Mouse (Mus musculus) heart, adult 9 months (tissue): Measurements from ENCODE around the gene Hpdl.
"Not testable (repeated sequence)": the region's sequence is repeated elsewhere in the genome, so short reads cannot be mapped to it uniquely, and the experiment has no call there.

Source experiments
- DNase-seq, 2 experiments: peaks; one replicate each; pipeline ENCODE4 v3.0.0; 2022; ENCODE audit warnings: low spot score in 2 of 2

Gene Hpdl

DNA sequence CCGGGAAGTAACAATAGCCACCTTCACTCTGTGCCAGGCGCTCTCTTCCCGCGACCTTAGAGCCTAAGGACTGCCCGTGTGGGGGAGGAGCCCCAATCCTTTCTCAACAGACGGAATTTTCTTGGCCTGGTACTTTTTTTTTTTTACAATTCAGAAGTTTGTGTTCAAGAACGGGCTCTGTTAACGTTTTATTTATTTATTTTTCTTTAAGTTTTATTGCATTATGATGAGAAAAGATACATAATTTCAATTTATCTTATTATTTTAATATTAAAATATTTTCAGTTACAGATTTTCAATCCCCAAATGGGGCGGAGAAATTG lies at the start of gene Hpdl:
Gene Hpdl (minus strand): TSS at position 14 of the 323 bp plus-strand sequence.
- DNase-seq = no peak

GRCm38 (mm10) chr4:116869898-116870297 lies 48.4 kb upstream of the Hpdl start:
- DNase-seq = no peak

- DNase-seq = no peak
Observed at GRCm38 (mm10) chr4:116862023-116862422, 40.5 kb upstream of the Hpdl start.

DNA sequence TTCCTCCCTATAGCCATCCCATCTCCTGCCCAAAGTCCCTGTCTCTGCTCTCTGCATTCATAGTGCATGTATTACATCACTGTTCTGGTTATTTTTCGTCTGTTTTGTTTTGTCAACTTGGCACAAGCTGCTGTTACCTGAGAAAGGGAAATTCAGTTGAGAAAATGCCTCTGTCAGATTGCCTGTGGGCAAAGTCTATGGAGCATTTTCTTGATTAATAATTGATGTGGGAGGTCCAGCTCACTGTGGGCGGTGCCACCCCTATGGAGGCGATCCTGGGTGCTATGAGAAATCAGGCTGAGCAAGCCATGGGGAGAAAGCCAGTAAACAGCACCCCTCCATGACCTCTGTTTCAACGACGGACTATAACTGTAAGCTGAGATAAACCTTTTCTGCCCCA lies 38.2 kb upstream of the Hpdl start:
- no peak for DNase-seq

GRCm38 (mm10) chr4:116857203-116857602 lies 35.7 kb upstream of the Hpdl start:
- no peak for DNase-seq

DNA sequence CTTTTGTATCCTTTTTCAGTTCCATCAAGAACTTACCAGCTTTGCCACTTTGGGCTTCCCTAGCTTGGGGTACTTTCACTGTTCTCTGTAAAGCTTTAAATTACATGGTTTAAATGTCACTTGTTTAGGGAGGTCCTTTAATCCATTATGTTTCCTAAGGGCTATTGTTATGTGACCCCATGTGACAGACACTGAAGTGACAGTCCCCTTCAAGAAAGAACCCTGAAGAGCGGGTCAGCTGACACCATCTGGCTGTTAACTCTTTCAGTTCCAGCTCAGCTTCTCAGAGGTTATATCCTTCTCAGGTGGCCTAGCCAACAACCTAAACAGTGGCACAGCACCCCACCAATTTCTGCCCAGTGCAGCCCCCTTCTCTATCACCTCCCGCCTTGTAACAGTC lies 32.8 kb upstream of the Hpdl start:
- DNase-seq = no peak

DNA sequence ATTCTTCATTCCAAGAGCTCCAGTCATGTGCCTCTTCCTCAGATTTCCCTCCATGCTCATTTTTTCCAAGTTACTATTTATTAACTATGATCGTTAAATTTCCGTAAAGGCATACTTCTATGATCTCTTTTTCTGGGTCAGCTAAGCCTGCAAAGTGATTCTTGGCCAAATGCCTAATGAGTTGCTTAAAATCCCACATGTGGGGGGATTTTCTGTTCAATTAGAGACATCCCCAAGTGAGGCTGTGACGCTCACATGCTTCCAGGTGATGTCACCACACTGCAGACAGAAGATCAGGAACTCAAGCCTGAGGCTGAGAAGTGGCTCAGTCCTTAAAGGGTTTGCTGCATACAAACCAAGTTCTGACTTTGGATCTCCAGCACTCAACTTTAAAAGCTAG lies 28.4 kb upstream of the Hpdl start:
- no peak for DNase-seq

DNA sequence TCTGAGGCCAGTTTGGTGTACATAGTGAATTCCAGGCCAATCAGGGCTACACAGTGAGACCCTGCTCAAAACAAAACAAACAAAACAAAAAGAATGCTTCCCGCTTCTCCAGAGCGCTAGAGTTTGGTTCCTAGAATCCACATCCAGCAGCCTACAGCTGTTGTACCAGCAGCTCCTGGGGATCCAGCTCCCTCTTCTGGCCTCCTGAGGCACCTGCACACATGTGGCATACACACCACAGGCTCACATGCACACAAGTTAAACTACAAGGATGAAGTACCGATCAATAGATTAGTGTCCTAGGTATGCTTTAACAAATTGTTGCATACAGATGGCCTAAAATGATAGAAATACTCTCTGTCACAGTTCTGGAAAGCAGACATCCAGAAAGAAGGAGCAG lies 22.8 kb upstream of the Hpdl start:
- DNase-seq = no peak

DNA sequence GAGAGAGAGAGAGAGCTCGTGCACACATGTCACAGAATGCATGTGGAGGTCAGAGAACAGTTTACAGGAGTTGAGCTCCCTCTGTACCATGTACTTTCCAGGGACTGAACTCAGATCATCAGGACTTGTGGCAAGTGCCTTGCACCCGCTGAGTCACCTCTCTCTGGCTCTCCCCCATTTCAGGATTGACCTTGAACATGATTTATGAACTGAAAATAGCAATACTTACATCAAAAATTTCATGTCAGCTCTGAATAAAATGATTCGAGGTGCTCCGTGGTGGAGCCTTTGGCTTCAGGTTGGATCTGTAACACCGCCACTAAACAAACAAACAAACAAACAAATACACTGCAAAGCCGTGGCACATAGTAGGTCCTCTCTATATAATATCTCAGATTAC lies 19.3 kb upstream of the Hpdl start:
- DNase-seq = no peak

- DNase-seq = not testable (repeated sequence)
Observed at GRCm38 (mm10) chr4:116840096-116840495, 18.6 kb upstream of the Hpdl start.

DNA sequence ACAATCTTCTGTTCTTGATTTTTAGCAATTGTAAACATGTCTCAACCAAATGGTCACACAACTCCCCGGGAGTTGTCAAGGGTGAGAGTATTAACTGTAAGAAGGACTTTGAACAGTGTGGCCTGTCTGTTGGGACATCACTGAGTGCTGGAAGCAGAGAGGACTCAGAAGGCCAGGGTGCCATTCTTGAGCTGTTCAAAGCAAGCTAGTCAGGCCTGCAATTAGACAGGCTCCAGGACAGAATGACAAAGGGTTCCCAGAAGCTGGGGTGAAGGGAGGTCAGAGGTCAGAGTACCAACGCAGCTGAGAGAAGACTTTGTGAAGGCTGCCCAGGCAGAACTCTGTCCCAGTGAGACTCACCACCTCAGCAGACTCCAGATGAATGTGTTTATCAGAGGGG lies 17.5 kb upstream of the Hpdl start:
- no peak for DNase-seq

DNA sequence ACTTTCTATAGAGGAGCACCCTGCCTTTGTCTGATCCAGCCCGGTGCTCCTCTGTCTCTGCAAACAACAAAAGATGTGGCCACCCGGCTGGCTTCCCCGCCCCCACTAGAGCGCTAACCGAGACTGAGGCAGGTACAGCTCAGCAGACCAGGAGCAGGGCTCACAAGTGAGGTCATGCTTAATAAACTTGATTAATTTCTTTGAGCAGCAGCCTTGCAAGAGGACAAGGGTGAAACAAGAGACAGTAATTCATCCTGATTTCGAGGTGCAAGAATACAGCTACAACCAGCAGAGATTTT lies 8.5 kb upstream of the Hpdl start:
- DNase-seq = no peak

DNA sequence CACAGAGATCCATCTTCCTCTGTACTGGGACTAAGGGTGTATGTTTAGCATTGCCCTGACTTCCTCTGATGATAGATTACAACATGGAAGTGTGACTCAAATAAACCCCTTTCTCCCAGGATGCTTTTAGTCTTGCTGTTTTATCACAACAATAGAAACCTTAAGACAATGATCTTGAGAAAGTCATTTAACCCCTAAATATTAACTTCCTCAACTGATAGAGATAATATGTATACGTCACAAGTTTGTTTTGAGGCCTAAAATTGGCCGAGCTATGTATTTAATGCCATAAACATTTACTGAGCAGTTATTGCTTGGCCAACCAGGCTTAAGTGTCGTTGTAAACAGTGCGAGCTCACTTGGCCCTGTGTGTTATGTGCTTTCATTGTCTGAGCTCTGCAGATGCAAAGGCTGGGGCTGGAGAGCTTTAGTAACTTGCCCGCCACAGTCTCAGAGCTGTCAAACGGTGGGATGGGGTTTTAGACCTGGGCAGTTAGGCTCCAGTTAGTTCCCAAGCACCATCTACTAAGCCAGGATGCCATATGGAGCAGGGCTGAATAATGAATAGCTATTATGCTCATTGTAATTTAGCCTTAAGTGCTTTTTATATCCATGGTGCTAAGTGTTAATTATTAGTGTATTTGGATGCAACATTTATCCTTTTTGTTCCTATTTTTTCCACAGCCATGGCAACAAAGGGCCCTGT lies 8.0 kb upstream of the Hpdl start:
- no peak for DNase-seq

- peak in 1 of 2 experiments; percentile 38 for DNase-seq
Observed at GRCm38 (mm10) chr4:116827819-116828218, 6.3 kb upstream of the Hpdl start.

DNA sequence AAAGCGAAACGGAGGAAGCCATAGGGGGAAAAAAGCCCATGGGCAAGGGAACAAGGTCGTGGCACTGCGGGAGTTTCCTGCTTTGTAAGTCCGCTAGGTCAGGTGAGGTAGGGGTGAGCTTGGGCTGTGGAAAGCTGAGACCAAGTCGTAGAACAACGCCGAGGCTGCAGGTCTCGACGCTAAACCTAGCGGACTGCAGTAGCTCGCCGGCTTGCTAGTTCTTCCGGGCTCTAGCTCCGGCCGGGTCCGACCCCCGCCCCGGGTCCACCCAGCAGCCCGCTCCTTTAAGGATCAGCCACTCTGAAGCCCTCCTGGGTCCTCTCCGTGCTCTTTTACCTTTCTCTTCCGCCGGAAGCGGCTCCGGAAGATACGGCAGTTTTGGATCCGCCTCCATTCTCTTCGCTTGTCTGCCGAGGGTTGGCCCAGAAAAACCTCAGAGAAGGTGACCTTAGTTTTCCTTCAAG lies 3.1 kb upstream of the Hpdl start:
- DNase-seq = peak; percentile 68 to 75

DNA sequence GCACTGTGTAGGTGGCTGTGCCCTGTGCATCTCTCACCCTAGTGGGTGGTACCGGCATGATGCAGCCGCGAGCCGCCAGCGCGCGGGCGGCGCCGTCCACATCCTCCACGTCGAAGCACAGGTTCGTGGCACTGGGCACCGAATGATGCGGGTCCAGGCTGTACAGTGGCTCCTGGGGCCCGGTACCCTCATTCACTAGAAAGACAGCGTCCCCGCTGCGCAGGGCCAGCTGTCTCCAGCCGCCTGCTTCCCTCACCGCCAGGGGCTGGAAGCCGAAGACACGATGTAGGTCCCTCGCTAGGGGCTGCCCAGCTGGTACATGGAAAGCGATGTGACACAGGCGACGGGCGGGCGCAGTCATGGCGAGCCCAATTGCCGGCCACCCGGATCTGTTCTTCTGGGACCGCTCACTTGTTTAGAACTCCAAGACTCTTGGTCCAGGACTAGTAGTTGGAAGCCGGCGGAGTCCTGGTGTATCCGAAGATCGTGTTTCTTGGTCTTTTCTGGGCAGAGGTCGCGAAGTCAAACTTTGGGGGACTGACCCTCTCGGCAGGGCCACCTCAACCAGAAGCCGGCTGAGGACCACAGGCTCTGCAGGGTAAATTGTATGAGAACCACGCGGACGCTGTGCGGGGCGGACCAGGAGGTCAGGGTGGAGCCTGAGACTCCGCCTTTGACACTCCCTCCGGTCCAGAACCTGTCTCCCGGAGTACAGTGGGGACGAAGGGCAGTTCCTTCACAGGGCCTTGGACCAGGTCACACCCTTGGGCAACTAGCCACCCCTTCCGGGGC lies 409 bp downstream of the Hpdl start:
- peak; percentile 81 to 84 for DNase-seq

DNA sequence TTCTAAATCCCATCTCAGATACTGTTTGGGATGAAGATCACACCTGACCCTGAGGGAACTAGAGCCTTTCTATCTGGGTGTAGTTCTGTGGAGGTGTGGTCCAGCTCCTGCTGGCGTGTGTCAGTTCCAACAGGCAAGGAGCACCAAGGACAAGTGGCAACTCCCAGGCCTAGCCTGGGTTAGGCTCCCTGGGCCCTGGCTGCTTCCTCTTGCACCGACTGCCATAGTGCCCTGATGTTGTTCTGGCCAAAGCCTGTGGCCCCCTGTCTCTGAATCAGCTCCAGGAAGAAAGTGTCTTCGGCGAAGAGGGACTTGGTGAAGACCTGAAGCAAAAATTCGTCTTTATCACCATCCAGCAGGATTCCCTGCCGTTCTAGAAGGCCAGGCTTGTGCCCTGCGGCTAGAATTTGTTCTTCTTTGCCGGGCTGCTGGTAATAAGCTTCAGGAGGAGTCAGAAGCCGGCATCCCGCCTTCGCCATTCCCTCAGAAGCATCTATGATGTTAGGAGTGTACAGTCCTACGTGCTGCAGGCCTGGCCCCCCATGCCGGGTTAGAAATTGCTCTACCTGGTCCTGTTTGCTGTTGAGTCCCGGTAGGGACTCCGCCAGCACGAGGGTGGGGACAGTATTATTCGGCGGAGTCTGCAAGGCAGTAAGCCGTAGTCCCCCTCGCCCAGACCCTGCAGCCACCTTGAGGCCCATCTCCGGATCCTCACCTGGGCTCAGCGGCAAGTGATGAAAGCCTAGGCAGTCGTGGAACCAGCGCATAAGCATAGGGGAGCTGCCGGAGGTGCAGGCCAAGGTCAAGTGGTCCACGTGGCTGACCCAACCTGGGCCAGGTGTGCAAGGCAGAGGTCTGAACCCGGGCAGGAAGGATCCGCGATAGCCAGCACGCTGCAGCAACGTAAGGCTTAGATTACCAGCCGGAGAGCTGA lies 1.3 kb downstream of the Hpdl start:
- DNase-seq = no peak

- DNase-seq = no peak
Observed at GRCm38 (mm10) chr4:116817486-116817885, 4.0 kb downstream of the Hpdl start.

DNA sequence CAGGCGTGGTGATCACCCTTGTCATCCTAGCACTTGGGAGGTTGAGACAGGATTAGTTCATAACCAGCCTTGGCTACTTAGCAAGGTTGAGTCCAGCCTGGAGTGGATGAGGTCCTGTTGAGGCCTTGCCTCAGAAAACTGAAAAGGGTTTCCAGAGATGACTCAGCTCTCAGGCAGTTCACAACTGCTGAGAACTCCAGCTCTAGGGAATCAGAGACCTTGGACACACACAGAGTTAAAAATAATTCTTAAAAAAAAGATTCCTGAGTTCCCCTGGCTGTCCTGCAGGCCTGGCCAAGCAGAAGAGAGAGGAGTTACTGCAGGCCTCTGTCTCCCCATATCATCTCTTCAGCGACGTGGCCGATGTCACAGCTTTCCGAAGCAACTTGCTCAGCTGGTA lies 6.2 kb downstream of the Hpdl start:
- DNase-seq = no peak

- DNase-seq = no peak
Observed at GRCm38 (mm10) chr4:116811012-116811411, 10.5 kb downstream of the Hpdl start.

DNA sequence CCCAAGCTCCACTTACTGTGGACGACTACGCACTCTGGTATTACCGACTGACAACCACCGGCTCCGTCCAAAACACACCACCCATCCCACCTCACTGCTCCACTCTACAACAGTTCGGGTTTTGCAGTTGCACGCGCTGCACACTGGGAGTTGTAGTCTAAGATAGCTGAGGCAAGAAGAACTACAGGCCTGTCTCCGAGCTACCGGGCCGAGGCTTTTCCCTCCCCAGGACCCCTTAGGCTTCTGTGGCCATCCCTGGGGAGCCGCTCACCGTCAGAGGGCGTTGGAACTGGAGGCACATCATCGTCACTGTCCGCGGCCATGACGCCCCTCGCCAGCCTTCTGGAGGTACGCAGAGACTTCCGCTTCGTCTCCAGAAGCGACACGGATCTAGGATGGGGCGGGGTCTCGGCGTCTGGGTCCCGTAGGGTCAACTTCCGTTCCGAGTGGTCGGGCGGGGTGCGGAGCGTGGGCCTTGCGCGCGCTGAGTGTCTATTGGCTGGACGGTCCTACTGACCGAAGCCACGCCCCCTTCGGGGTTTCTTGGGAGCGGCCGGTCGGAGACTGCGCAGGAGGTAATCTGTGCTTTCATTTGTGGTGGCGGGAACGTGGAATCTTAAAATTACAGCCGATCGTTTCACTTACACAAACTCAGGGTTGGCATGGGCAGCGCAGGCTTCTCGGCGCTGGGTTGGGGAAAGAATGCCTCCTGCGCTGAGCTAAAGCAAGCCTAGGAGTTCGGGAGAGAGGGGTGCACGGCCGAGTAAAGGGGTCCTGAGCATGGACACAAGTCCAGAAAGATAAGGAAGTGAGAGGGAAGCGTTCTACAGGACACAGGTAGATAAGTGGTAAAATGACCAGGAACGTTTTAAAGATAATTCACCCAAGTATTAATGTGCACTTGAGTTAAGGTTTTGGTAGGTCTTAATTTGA lies 14.0 kb downstream of the Hpdl start, which contains the start of the genes Toe1 and Mutyh:
Gene Toe1 (minus strand): TSS at position 444 of the 933 bp plus-strand sequence.
Gene Mutyh (plus strand): TSS at position 527 of the 933 bp plus-strand sequence.
- peak; percentile 93 to 94 for DNase-seq
